ENCODE assay signal across 17 mouse cellular contexts in the genomic region with DNA sequence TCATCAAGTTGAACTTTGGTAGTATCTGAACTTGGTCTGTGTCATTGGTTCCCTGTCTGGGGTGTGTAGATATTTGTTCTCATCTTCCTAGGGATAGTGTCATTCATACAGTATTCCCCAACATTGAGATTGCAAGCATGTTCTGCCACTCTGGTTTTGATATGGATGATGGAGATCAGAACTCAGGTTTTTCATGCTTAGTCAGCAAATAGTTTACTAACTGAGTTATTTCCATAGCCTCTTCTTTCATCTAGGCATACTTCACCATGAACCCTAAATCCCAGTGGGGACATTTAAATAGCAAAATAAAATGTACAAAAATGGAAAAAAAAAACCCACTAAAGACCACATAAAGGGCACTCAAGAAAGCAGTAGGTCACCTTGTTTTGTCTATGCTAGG.
"Had no signal": no experiment of that assay in that cellular context is flagged by ENCODE, and none has a peak within 500 bp of the region (broad histone marks: within the 10 kb centered on the region; RNA-seq: fewer than 3 reads in every experiment).

No protein-coding gene starts in this region.

- H3K4me1 ChIP-seq: neural tube, embryonic 12.5 days; neural tube, embryonic 13.5 days; neural tube, embryonic 15.5 days; stomach, embryonic 15.5 days had no signal

- H3K4me2 ChIP-seq: neural tube, embryonic 12.5 days; neural tube, embryonic 13.5 days; neural tube, embryonic 15.5 days; stomach, embryonic 15.5 days had no signal

- H3K4me3 ChIP-seq: neural tube, embryonic 12.5 days; neural tube, embryonic 13.5 days; neural tube, embryonic 15.5 days; stomach, embryonic 15.5 days had no signal

- H3K27ac ChIP-seq: neural tube, embryonic 12.5 days; neural tube, embryonic 13.5 days; neural tube, embryonic 15.5 days; stomach, embryonic 15.5 days; stomach, postnatal 0 days had no signal

- H3K9me3 ChIP-seq: neural tube, embryonic 12.5 days; neural tube, embryonic 13.5 days; neural tube, embryonic 15.5 days; stomach, embryonic 15.5 days had no signal

- H3K36me3 ChIP-seq: neural tube, embryonic 12.5 days; neural tube, embryonic 13.5 days; neural tube, embryonic 15.5 days had no signal

- H3K9ac ChIP-seq: neural tube, embryonic 12.5 days; neural tube, embryonic 13.5 days; neural tube, embryonic 15.5 days; stomach, embryonic 15.5 days had no signal

- DNase-seq: retina, postnatal 1 day; right cerebral cortex, adult 18-20 months; right cerebral cortex, postnatal 14 days; right cerebral cortex, postnatal 25 days; right cerebral cortex, postnatal 4 days; spleen, adult 18-20 months; thymus, adult 18-20 months; thymus, adult 2 months; thymus, postnatal 14 days; thymus, postnatal 25 days; thymus, postnatal 36 days; thymus, postnatal 4 days had no signal

- H3K27me3 ChIP-seq: neural tube, embryonic 12.5 days; neural tube, embryonic 13.5 days; neural tube, embryonic 15.5 days; stomach, embryonic 15.5 days had no signal
